Mouse (Mus musculus) layer of hippocampus, postnatal 10 days (tissue): ENCODE results near the gene H2al1f. TPM values are rescaled to one million over a fixed set of nuclear protein-coding genes. Genes with fewer than 3 reads are reported as not detected.

Experiments
- total RNA-seq, 2 experiments: library from RNA; stranded (reverse); gene quantifications; 2 replicates each; pipeline ENCODE4 v1.2.3; 2021

H2al1f gene
- total RNA-seq, 2 experiments from 2014 or later = not detected

Other genes with a start within 250 kb of the H2al1f start
- gene H2al1a, start 15.9 kb upstream of the H2al1f start, total RNA-seq = not detected
- gene H2al1b, start 12.7 kb upstream of the H2al1f start, total RNA-seq = not detected
- gene H2al1c, start 9.5 kb upstream of the H2al1f start, total RNA-seq = not detected
- gene H2al1d, start 6.3 kb upstream of the H2al1f start, total RNA-seq = not detected
- gene H2al1e, start 3.2 kb upstream of the H2al1f start, total RNA-seq = not detected
- not detected for gene H2al1g, start 3.1 kb downstream of the H2al1f start, total RNA-seq
- not detected for gene H2al1h, start 6.3 kb downstream of the H2al1f start, total RNA-seq
- not detected for gene H2al1i, start 9.5 kb downstream of the H2al1f start, total RNA-seq
- not detected for gene H2al1j, start 12.7 kb downstream of the H2al1f start, total RNA-seq